Comparison of ENCODE assay signal across 11 mouse cellular contexts in genomic region chr10:86702312-86702920, GRCm38 (mm10). TPM values are rescaled to one million over a fixed set of nuclear protein-coding genes. Genes with fewer than 3 reads are reported as not detected.
A peak's percentile ranks its signal among the peaks of the same experiment; 100 is the strongest.
DNase-seq lines count a peak whose midpoint lies in the region; ATAC-seq and TF ChIP-seq lines count a peak whose summit lies in the region.
"Had no signal": no experiment of that assay in that cellular context is flagged by ENCODE, and none has a peak within 500 bp of the region (broad histone marks: within the 10 kb centered on the region; RNA-seq: fewer than 3 reads in every experiment).

No protein-coding gene starts in this region.

- H3K4me1 ChIP-seq in kidney, embryonic 16.5 days (ENCODE audit: insufficient read depth, low read length): peaks cover 51% of the 10 kb centered on the region
- peaks cover 14% of the 10 kb centered on the region; the same call in 1 of the 2 replicates for H3K4me1 ChIP-seq in kidney, adult 2 months (ENCODE audit: control insufficient read depth, insufficient read depth, low read length)
- H3K4me1 ChIP-seq in limb, embryonic 14.5 days (ENCODE audit: control insufficient read depth, insufficient read depth, low read length): peaks cover 37% of the 10 kb centered on the region

- 42% methylated on average over 4 of the region's 4 CpGs for WGBS in kidney, embryonic 16.5 days
- 32% methylated on average over 4 of the region's 4 CpGs for WGBS in kidney, adult 2 months
- WGBS in limb, embryonic 14.5 days: 42% methylated on average over 4 of the region's 4 CpGs

- no peaks in the 10 kb centered on the region for H3K27me3 ChIP-seq in kidney, embryonic 16.5 days (ENCODE audit: insufficient read depth, low read length)
- no peaks in the 10 kb centered on the region for H3K27me3 ChIP-seq in kidney, adult 2 months (replicated peaks; ENCODE audit: control insufficient read depth, insufficient read depth, low read length)
- no peaks in the 10 kb centered on the region for H3K27me3 ChIP-seq in limb, embryonic 14.5 days (ENCODE audit: control insufficient read depth, insufficient read depth, low read length)

- H3K9ac ChIP-seq in kidney, embryonic 16.5 days (replicated peaks; ENCODE audit: low read length): no peak overlapping the region; the same call in 1 of the 2 replicates
- H3K9ac ChIP-seq in limb, embryonic 14.5 days (ENCODE audit: low read depth, low read length, severe bottlenecking): no peak overlapping the region

- H3K27ac ChIP-seq in kidney, embryonic 16.5 days (ENCODE audit: low read length): no peak overlapping the region
- H3K27ac ChIP-seq in kidney, adult 2 months (ENCODE audit: insufficient read depth, low read depth, low read length): no peak overlapping the region
- no peak overlapping the region for H3K27ac ChIP-seq in limb, embryonic 14.5 days (replicated peaks; ENCODE audit: low read depth, low read length)

- peak overlapping the region; percentile 71 for H3K4me3 ChIP-seq in kidney, embryonic 16.5 days (ENCODE audit: low read length)
- no peak overlapping the region for H3K4me3 ChIP-seq in kidney, adult 2 months (ENCODE audit: insufficient read depth, low read depth, low read length)
- H3K4me3 ChIP-seq in limb, embryonic 14.5 days (replicated peaks; ENCODE audit: low read length): peak overlapping the region; percentile 93; the same call in 1 of the 2 replicates

- TF ChIP-seq CTCF in kidney, adult 2 months (conservative IDR thresholded peaks at IDR 0.05; ENCODE audit: insufficient read depth, insufficient read length, low read depth, low read length): no peak

- peaks cover 52% of the 10 kb centered on the region for H3K36me3 ChIP-seq in kidney, embryonic 16.5 days (ENCODE audit: insufficient read depth, low read length)
- peaks cover 29% of the 10 kb centered on the region for H3K36me3 ChIP-seq in kidney, adult 2 months (ENCODE audit: control insufficient read depth, insufficient read depth, low read length)
- H3K36me3 ChIP-seq in limb, embryonic 14.5 days (ENCODE audit: control insufficient read depth, insufficient read depth, low read length): peaks cover 65% of the 10 kb centered on the region

- peak; percentile 20 to 35 for DNase-seq in cerebellum, postnatal 25 days
- DNase-seq in cerebellum, postnatal 4 days (ENCODE audit: low spot score in 2 of 2): no peak
- no peak for DNase-seq in kidney, adult 2 months
- peak; percentile 40 for DNase-seq in embryo, embryonic 10.5 days (ENCODE audit: low spot score)
- no peak for DNase-seq in limb, embryonic 14.5 days (ENCODE audit: low spot score)
- DNase-seq in adrenal gland, adult 2 months: no peak
- DNase-seq in right cerebral cortex, postnatal 36 days (ENCODE audit: low spot score in 2 of 2): no peak
- DNase-seq: cerebellum, postnatal 36 days; lung, adult 2 months; thymus, postnatal 36 days had no signal

- no peaks in the 10 kb centered on the region for H3K9me3 ChIP-seq in kidney, embryonic 16.5 days (ENCODE audit: low read length)
- no peaks in the 10 kb centered on the region for H3K9me3 ChIP-seq in limb, embryonic 14.5 days (ENCODE audit: control insufficient read depth, low read length)

- no peak for TF ChIP-seq POLR2A in kidney, adult 2 months (IDR thresholded peaks at IDR 0.05; ENCODE audit: low read depth, low read length)
- TF ChIP-seq POLR2A in limb, embryonic 14.5 days (IDR thresholded peaks at IDR 0.05; ENCODE audit: borderline replicate concordance, extremely low read depth, insufficient read depth, insufficient read length): no peak

- no peak for ATAC-seq in kidney, embryonic 16.5 days (ENCODE audit: low FRiP score, low TSS enrichment)
- ATAC-seq in limb, embryonic 14.5 days (ENCODE audit: low FRiP score, low read depth): no peak

- peak overlapping the region; percentile 79; the same call in 1 of the 2 replicates for H3K4me2 ChIP-seq in kidney, embryonic 16.5 days (replicated peaks; ENCODE audit: low read depth, low read length)
- peak overlapping the region; percentile 84; the same call in 1 of the 2 replicates for H3K4me2 ChIP-seq in limb, embryonic 14.5 days (replicated peaks; ENCODE audit: low read depth, low read length, severe bottlenecking)

RNA-seq across cellular contexts. Expression of gene Hsp90b1, which starts 2.9 kb away (rescaled TPM):
- polyA plus RNA-seq in kidney, embryonic 16.5 days (2015; fragmentation: Nextera tagmentation; extraction: Ambion mirVana): 761 and 786 TPM in 2 replicates
- 47.4 and 64.6 TPM in 2 replicates for polyA plus RNA-seq in kidney, adult 2 months (2012; rRNA removed)
- 242 and 401 TPM in 2 replicates for polyA plus RNA-seq in limb, embryonic 14.5 days (2012; rRNA removed)
- polyA plus RNA-seq in limb, embryonic 14.5 days (2014; fragmentation: Nextera tagmentation; extraction: Ambion mirVana): 448 and 466 TPM in 2 replicates
- total RNA-seq in adrenal gland, adult 2 months (2021): 100 to 1,000 TPM; 691 to 855 TPM
- polyA plus RNA-seq in adrenal gland, adult 2 months (2012; rRNA removed): 9.6 and 15.2 TPM in 2 replicates

RNA-seq across cellular contexts. Expression of gene Ttc41, which starts 3.2 kb away (rescaled TPM):
- 1.5 and 2.1 TPM in 2 replicates for polyA plus RNA-seq in kidney, embryonic 16.5 days (2015; fragmentation: Nextera tagmentation; extraction: Ambion mirVana)
- 1.7 and 1.8 TPM in 2 replicates for polyA plus RNA-seq in kidney, adult 2 months (2012; rRNA removed)
- 1.9 and 2.5 TPM in 2 replicates for polyA plus RNA-seq in limb, embryonic 14.5 days (2012; rRNA removed)
- polyA plus RNA-seq in limb, embryonic 14.5 days (2014; fragmentation: Nextera tagmentation; extraction: Ambion mirVana): 0.98 and 1.4 TPM in 2 replicates
- 1 to 10 TPM; 1.6 to 2.5 TPM for total RNA-seq in adrenal gland, adult 2 months (2021)
- 1.0 and 1.5 TPM in 2 replicates for polyA plus RNA-seq in adrenal gland, adult 2 months (2012; rRNA removed)

Comparison
In these comparisons a context has a peak if more than half of its experiments do, and no peak if none do; other contexts are left out.
1. DNase-seq: peak in cerebellum, postnatal 25 days (2 of 2) and embryo, embryonic 10.5 days (single experiment); none in cerebellum, postnatal 4 days (0 of 2), kidney, adult 2 months (single experiment), limb, embryonic 14.5 days (single experiment), adrenal gland, adult 2 months (single experiment) and right cerebral cortex, postnatal 36 days (0 of 2).